Mouse (Mus musculus): ENCODE data around the gene Zfp423. TPM values are rescaled to one million over a fixed set of nuclear protein-coding genes. Genes with fewer than 3 reads are reported as not detected.

Gene Zfp423
- polyA plus RNA-seq, 1 experiment from 2014 or later = 36.6 TPM

DNA sequence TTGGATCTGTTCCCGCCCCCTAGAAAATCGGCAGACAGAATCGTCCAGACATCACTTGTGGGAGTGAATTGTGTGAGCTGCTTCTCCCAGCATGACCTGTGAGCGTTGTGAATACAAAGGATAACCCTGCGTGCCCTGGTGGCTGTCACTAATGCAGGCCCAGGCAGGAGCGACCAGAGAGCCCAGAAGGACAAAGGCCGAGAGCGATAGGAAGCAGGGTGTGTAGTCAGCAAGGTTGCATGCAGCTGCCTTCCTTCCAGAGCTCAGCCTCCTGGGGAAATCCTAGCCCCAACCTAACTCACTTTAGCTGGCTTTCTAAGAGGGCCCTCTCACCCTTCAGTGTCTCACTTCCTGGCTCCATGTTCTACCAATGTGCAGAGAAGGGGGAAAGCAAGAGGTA lies 212.3 kb downstream of the Zfp423 start:
- Histone ChIP-seq H3K9ac (no peak overlapping the region), H3K27ac (peak overlapping the region; percentile 86), H3K9me3 (no peaks in the 10 kb centered on the region), H3K4me3 (replicated peaks) (no peak overlapping the region), H3K4me2 (no peak overlapping the region), H3K36me3 (replicated peaks) (no peaks in the 10 kb centered on the region), H3K27me3 (peaks cover 4% of the 10 kb centered on the region; the same call in 1 of the 2 replicates), H3K4me1 (peaks cover 71% of the 10 kb centered on the region)
- no peak; the same call in 1 of the 2 replicates for ATAC-seq (ENCODE audit: low FRiP score)
- 8% methylated on average over 8 of the region's 8 CpGs for WGBS

DNA sequence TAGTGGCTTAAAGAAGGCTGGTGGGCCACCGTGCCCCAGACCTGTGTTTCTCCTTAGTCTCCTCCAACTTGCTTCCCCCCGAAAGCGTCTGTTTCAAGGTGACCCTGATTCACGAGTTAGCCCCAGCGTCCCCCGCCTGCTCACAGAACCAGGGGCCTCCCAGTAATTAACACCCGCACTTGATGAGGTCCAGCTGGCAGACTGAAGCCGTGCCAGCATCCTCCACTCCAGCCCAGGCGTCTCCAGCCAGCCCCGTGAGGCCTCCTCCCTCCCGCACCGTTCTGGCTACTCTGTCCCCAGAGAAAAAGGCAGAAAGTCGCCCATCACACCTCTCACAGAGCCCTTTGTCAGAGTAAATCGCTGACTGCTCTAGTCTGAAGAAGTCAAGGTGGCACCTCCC lies 213.3 kb downstream of the Zfp423 start:
- peak overlapping the region; percentile 17 for H3K4me2 ChIP-seq
- peaks cover 4% of the 10 kb centered on the region; the same call in 1 of the 2 replicates for H3K27me3 ChIP-seq
- H3K4me1 ChIP-seq = peaks cover 77% of the 10 kb centered on the region
- H3K27ac ChIP-seq = peak overlapping the region; percentile 90
- no peaks in the 10 kb centered on the region for H3K9me3 ChIP-seq
- WGBS = 40% methylated on average over 14 of the region's 14 CpGs
- no peak for ATAC-seq (ENCODE audit: low FRiP score)
- no peak overlapping the region for H3K9ac ChIP-seq
- H3K36me3 ChIP-seq (replicated peaks) = no peaks in the 10 kb centered on the region
- no peak overlapping the region for H3K4me3 ChIP-seq (replicated peaks)

GRCm38 (mm10) chr8:87745125-87745698 lies 214.2 kb downstream of the Zfp423 start:
- Histone ChIP-seq H3K36me3 (replicated peaks) (no peaks in the 10 kb centered on the region), H3K27ac (peak overlapping the region; percentile 90), H3K9me3 (no peaks in the 10 kb centered on the region), H3K27me3 (peaks cover 4% of the 10 kb centered on the region; the same call in 1 of the 2 replicates), H3K4me2 (peak overlapping the region; percentile 17), H3K4me1 (peaks cover 75% of the 10 kb centered on the region), H3K4me3 (replicated peaks) (no peak overlapping the region), H3K9ac (no peak overlapping the region)
- 41% methylated on average over 20 of the region's 20 CpGs for WGBS
- ATAC-seq (ENCODE audit: low FRiP score) = peak; percentile 82

DNA sequence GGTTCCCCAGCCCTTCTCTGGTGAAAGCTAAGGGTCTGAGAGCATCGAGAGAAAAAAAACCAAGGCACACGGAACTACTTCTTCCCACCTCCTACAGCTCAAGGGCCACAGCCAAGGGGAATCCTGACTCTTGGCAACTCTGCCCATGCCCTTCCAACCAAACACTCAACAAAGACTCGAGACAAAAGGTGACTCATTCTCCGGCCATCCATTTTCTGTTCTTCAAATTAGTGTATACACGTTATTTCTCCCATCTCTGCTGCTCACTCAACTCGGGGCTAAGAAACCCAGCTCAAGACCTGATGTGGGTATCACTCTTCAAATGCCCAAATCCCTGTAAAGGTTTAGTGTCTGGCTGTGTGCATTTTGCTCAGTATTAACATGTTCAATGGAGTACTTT lies 214.8 kb downstream of the Zfp423 start:
- Histone ChIP-seq H3K27ac (peak overlapping the region; percentile 90), H3K9ac (no peak overlapping the region), H3K27me3 (peaks cover 9% of the 10 kb centered on the region; the same call in 1 of the 2 replicates), H3K36me3 (replicated peaks) (no peaks in the 10 kb centered on the region), H3K4me1 (peaks cover 75% of the 10 kb centered on the region), H3K4me3 (replicated peaks) (no peak overlapping the region), H3K4me2 (no peak overlapping the region), H3K9me3 (no peaks in the 10 kb centered on the region)
- WGBS = 49% methylated on average over 6 of the region's 6 CpGs
- no peak for ATAC-seq (ENCODE audit: low FRiP score)

DNA sequence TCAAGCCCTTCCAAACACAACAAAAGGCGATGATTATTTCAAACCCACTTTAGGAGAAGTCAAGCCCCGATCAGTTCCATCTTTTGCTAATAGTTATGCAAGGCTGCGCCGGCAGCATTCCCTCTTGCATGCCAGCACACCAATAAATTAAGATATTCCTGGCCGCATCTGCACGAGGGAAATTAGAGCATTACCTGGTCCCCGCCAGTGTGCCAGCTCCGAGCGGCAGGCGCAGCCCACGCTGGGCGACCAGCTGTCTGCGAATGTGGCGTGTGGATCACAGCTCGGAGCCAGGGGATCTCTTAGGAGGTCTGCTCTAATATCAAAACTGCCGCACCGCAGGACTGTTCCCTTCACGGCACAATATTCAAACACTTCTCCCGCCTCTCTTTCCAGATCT lies 217.4 kb downstream of the Zfp423 start:
- H3K9me3 ChIP-seq = no peaks in the 10 kb centered on the region
- H3K9ac ChIP-seq = no peak overlapping the region
- no peaks in the 10 kb centered on the region for H3K36me3 ChIP-seq (replicated peaks)
- peaks cover 11% of the 10 kb centered on the region; the same call in 1 of the 2 replicates for H3K27me3 ChIP-seq
- H3K27ac ChIP-seq = peak overlapping the region; percentile 43; the same call in 1 of the 2 replicates
- peaks cover 69% of the 10 kb centered on the region for H3K4me1 ChIP-seq
- no peak overlapping the region for H3K4me2 ChIP-seq
- 82% methylated on average over 19 of the region's 19 CpGs for WGBS
- ATAC-seq (ENCODE audit: low FRiP score) = no peak
- H3K4me3 ChIP-seq (replicated peaks) = no peak overlapping the region

DNA sequence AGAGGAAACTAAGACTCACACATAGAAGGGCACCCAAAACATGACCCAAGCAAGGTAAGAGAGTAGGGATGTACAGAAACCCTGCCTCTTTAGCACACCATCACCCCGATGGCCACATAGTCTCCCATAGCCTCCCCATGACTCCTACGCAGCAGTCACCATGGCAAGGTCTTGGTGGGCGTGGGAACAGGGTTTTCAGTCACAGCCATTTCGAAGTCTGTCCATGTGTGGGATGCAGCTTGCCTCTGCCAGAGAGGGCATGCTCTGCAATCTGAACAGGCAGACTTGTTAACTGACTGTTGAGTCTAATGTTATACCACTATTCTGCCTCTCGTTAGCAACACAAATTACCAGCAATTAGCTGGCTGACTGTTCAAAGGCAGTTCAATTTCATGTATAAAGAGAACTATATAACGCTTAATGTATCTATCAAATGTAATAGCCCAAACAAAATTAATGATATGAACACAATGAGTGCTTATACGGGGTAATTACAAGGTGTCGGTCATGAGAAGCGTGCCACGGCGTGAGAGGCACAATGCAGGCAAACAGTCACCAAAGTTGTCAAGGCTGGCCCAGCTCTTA lies 218.4 kb downstream of the Zfp423 start:
- H3K27me3 ChIP-seq = peaks cover 11% of the 10 kb centered on the region; the same call in 1 of the 2 replicates
- H3K4me3 ChIP-seq (replicated peaks) = no peak overlapping the region
- H3K9ac ChIP-seq = no peak overlapping the region
- WGBS = 48% methylated on average over 11 of the region's 11 CpGs
- H3K9me3 ChIP-seq = no peaks in the 10 kb centered on the region
- no peaks in the 10 kb centered on the region for H3K36me3 ChIP-seq (replicated peaks)
- H3K4me1 ChIP-seq = peaks cover 62% of the 10 kb centered on the region
- no peak for ATAC-seq (ENCODE audit: low FRiP score)
- H3K4me2 ChIP-seq = no peak overlapping the region
- no peak overlapping the region for H3K27ac ChIP-seq

- WGBS = 42% methylated on average over 11 of the region's 11 CpGs
- no peak for ATAC-seq (ENCODE audit: low FRiP score)
Measured at GRCm38 (mm10) chr8:87737900-87738299, 221.5 kb downstream of the Zfp423 start.

DNA sequence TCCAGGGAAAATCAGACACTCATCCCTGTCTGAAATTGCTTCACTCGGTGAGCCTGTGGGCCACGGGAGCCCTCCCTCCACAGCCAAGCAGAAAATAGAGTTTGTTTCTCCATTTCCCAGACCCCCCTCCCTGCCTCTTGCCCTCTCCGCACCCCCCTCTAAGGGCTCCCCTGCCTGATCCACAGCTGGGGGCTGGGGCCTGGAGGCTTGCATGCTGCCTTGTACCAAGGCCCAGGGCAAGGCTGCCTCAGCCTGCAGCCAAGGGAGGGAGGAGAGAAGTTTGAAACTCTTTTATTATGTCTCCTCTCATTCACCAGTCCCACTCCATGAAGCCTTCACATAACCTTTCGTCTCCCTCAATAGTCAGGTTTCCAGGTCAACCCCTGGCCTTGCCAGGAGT lies 224.5 kb downstream of the Zfp423 start:
- Histone ChIP-seq H3K4me1 (peaks cover 31% of the 10 kb centered on the region), H3K27ac (no peak overlapping the region), H3K27me3 (peaks cover 6% of the 10 kb centered on the region; the same call in 1 of the 2 replicates), H3K4me2 (no peak overlapping the region), H3K9me3 (no peaks in the 10 kb centered on the region), H3K36me3 (replicated peaks) (0 out of 2 replicates have a peak, but pooled peaks cover 3% of the 10 kb centered on the region), H3K4me3 (replicated peaks) (no peak overlapping the region), H3K9ac (no peak overlapping the region)
- WGBS = 61% methylated on average over 4 of the region's 4 CpGs
- no peak for ATAC-seq (ENCODE audit: low FRiP score)

More at GRCm38 (mm10) chr8:87737900-87738299, 221.5 kb downstream of the Zfp423 start:
- Histone ChIP-seq H3K36me3 (replicated peaks) (no peaks in the 10 kb centered on the region), H3K27ac (peak overlapping the region; percentile 59), H3K9ac (0 out of 2 replicates have a peak overlapping the region, but pooled peaks have one; percentile 4), H3K4me1 (peaks cover 46% of the 10 kb centered on the region), H3K4me3 (replicated peaks) (no peak overlapping the region), H3K27me3 (peaks cover 7% of the 10 kb centered on the region; the same call in 1 of the 2 replicates), H3K4me2 (no peak overlapping the region), H3K9me3 (no peaks in the 10 kb centered on the region)

DNA sequence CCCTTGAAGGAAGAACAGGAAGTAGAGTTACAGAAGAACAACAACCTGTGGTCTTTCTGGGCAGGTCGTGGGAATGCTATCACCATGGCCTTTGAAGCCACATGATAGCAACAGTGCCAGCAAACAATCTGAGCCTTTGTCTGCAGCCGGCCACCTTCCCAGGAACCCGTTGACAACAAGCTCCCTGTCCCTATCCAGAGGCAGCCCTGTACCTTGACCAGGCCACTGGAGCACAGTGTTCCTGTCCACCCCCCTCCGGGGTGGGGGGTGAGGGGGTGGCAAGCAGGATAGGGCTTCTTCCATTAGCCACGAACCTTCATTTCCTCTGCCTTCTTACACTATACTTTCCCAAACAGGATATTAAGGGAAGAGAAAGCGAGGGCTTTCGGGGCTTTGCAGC lies 224.9 kb downstream of the Zfp423 start:
- H3K36me3 ChIP-seq (replicated peaks) = 0 out of 2 replicates have a peak, but pooled peaks cover 5% of the 10 kb centered on the region
- no peak overlapping the region for H3K4me3 ChIP-seq (replicated peaks)
- H3K9ac ChIP-seq = no peak overlapping the region
- H3K9me3 ChIP-seq = no peaks in the 10 kb centered on the region
- ATAC-seq (ENCODE audit: low FRiP score) = no peak
- no peak overlapping the region for H3K27ac ChIP-seq
- WGBS = 60% methylated on average over 7 of the region's 7 CpGs
- H3K4me1 ChIP-seq = peaks cover 31% of the 10 kb centered on the region
- no peak overlapping the region for H3K4me2 ChIP-seq
- H3K27me3 ChIP-seq = peaks cover 1% of the 10 kb centered on the region; the same call in 1 of the 2 replicates

GRCm38 (mm10) chr8:87731062-87731461 lies 228.3 kb downstream of the Zfp423 start:
- 85% methylated on average over 12 of the region's 12 CpGs for WGBS
- Histone ChIP-seq H3K4me1 (peaks cover 14% of the 10 kb centered on the region), H3K36me3 (replicated peaks) (0 out of 2 replicates have a peak, but pooled peaks cover 8% of the 10 kb centered on the region), H3K4me2 (no peak overlapping the region), H3K9me3 (no peaks in the 10 kb centered on the region), H3K9ac (no peak overlapping the region), H3K4me3 (replicated peaks) (no peak overlapping the region), H3K27ac (no peak overlapping the region), H3K27me3 (no peaks in the 10 kb centered on the region)
- no peak for ATAC-seq (ENCODE audit: low FRiP score)

DNA sequence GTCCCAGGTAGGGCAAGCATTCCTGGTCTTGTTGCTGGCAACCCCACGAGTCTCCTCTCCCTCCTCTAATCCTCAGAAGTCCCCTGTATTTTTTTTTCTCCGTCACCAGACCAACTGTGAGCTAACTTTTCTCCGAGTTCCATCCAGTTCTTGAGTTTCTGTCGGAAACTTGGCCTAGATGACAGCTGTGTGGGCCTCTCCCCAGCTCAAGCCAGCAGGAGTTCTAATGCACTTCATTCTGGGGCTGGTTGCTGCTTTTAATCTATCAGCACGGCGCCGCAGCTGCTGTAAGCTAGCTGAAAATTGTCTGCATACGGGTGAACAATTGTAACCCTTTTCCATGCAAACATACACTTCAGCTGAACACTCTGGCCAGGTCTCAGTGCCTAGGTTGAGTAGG lies 236.4 kb downstream of the Zfp423 start:
- ATAC-seq (ENCODE audit: low FRiP score) = no peak
- 75% methylated on average over 8 of the region's 8 CpGs for WGBS
- Histone ChIP-seq H3K36me3 (replicated peaks) (no peaks in the 10 kb centered on the region), H3K27ac (peak overlapping the region; percentile 53), H3K9ac (no peak overlapping the region), H3K27me3 (no peaks in the 10 kb centered on the region), H3K9me3 (no peaks in the 10 kb centered on the region), H3K4me1 (peaks cover 50% of the 10 kb centered on the region), H3K4me3 (replicated peaks) (no peak overlapping the region), H3K4me2 (no peak overlapping the region)

DNA sequence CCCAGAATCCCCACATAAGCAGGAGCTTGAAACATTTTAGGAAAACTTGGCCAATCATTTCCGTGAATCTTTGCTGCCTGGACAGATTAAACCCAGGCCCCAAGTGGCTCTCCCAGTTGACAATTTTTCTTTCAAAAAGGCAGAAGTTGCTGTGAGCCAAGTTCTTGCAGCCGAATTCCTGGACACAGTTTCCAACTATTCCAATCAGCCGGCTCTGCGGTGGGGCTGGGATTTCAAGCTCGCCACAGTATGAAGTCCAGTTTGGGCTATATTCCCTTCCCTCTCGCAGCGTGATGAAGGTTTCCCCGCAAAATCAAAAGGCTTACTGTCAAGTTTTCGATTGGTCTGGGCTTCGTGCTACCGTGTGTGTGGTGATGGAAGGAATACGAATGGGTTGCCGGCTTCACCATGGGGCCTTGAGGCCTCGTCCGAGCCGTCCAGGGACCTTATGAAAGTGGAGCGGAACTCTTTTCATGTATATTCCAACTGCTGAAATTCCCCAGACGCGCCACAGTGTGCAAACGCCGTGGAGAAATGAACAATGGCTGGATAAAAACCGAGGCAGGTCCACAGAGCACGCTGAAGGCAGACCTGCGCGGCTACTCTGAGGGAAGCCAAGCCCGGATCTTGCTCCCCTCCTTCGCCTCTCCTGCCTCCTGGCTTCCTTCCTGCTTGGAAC lies 240.1 kb downstream of the Zfp423 start:
- no peaks in the 10 kb centered on the region for H3K36me3 ChIP-seq (replicated peaks)
- H3K4me1 ChIP-seq = peaks cover 86% of the 10 kb centered on the region
- no peak overlapping the region for H3K4me3 ChIP-seq (replicated peaks)
- H3K4me2 ChIP-seq = no peak overlapping the region
- 64% methylated on average over 27 of the region's 27 CpGs for WGBS
- H3K27me3 ChIP-seq = no peaks in the 10 kb centered on the region
- peak overlapping the region; percentile 26; the same call in 1 of the 2 replicates for H3K27ac ChIP-seq
- no peaks in the 10 kb centered on the region for H3K9me3 ChIP-seq
- ATAC-seq (ENCODE audit: low FRiP score) = no peak
- no peak overlapping the region for H3K9ac ChIP-seq

All from forebrain, embryonic 12.5 days (tissue).